Mouse (Mus musculus): ENCODE measurements around the gene Glp2r.

- TF ChIP-seq HCFC1 (IDR thresholded peaks at IDR 0.05; ENCODE audit: borderline replicate concordance, insufficient read depth, low read length) (no peak), ZC3H11A (IDR thresholded peaks at IDR 0.05; ENCODE audit: borderline replicate concordance, low read depth, low read length) (no peak), MAFK (IDR thresholded peaks at IDR 0.05; ENCODE audit: insufficient read depth, low read depth, low read length) (no peak), ZNF384 (IDR thresholded peaks at IDR 0.05; ENCODE audit: low read depth, low read length) (no peak)
These were observed 89.1 kb downstream of the Glp2r start for GRCm38 (mm10) chr11:67681871-67682270.

Data from ES-E14 (cell line).